Mouse (Mus musculus) megakaryocyte, embryonic 14.5 days (primary cell): Measurements from ENCODE around the gene Rara. TPM values are rescaled to one million over a fixed set of nuclear protein-coding genes. Genes with fewer than 3 reads are reported as not detected.

Experiments used
- H3K27me3 ChIP-seq: replicated peaks from 2 replicates; pipeline ENCODE3; 2012; ENCODE audit warnings: inconsistent platforms
- H3K36me3 ChIP-seq: replicated peaks from 2 replicates; pipeline ENCODE3; 2012; ENCODE audit warnings: low read length, inconsistent platforms, mixed read lengths
- H3K4me1 ChIP-seq: 2 replicates; pipeline ENCODE4 v1.6.1; 2012; ENCODE audit warnings: inconsistent platforms
- H3K4me3 ChIP-seq: replicated peaks from 2 replicates; pipeline ENCODE3; 2012; ENCODE audit warnings: moderate library complexity, mild to moderate bottlenecking, inconsistent platforms
- H3K9me3 ChIP-seq: 2 replicates; pipeline ENCODE4 v1.6.1; 2012; ENCODE audit warnings: inconsistent platforms
- FLI1 ChIP-seq: IDR thresholded peaks from 2 replicates; pipeline ENCODE4 v1.6.1; 2012; ENCODE audit warnings: low read length, inconsistent platforms, mixed read lengths
- GATA1 ChIP-seq: IDR thresholded peaks from 3 replicates; pipeline ENCODE4 v1.6.1; 2012; ENCODE audit warnings: mixed read lengths, low read length, inconsistent platforms, borderline replicate concordance
- polyA plus RNA-seq: library from polyadenylated mRNA; stranded (reverse); fragments of >175 nt; gene quantifications from 2 replicates; pipeline ENCODE4 v1.2.3, GENCODE M21; 2012; ENCODE audit warnings: low replicate concordance; ENCODE audit not compliant: insufficient read depth

Rara gene
- polyA plus RNA-seq, 1 experiment, result 25.3 TPM

DNA sequence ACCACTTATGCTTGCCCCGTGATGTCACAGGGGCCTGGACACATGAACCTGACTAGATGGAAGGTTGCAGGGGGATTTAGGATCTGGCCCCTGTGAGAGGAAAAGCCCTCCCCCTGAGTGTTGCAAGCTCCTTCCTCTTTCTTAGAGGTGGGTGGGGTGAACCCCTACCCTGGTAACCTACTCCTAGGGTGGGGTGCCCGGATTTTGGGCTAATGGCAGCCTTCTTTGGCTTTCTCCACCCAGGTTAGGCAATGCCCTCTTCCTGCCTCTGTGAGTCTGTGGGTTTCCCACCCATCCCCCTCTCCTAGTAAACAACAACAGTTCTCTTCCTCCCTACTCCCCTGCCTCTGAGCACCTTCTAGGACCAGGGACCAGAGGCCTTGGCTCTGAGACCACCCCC, 25.1 kb downstream of the Rara start:
- peaks cover 78% of the 10 kb centered on the region for H3K27me3 ChIP-seq
- TF ChIP-seq GATA1 (no peak), FLI1 (no peak)
- peak overlapping the region; percentile 18 for H3K4me3 ChIP-seq
- H3K4me1 ChIP-seq, result peaks cover 68% of the 10 kb centered on the region
- H3K9me3 ChIP-seq, result no peaks in the 10 kb centered on the region
- H3K36me3 ChIP-seq, result no peaks in the 10 kb centered on the region

DNA sequence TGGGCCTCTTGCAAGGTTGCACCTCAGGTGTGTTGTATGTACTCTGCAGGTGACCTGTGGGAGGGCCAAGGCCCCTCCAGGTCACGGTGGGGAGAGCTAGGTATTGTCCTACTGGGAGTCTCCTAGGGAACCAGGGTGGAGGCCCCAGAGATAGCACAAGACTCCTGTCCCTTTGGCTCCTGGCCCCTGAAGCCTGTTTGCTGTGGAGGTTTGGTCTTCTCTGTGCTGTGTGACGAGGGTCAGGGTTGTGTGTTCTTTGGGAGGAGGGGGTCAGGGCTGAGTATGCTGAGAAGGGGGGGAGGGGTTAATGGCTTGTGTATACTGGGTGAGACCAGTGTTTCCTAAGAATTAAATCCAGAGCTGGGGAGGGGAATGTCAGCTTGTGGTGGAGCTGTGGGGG, 25.7 kb downstream of the Rara start:
- TF ChIP-seq FLI1 (no peak), GATA1 (no peak)
- no peak overlapping the region for H3K4me3 ChIP-seq
- no peaks in the 10 kb centered on the region for H3K36me3 ChIP-seq
- H3K27me3 ChIP-seq, result peaks cover 78% of the 10 kb centered on the region
- no peaks in the 10 kb centered on the region for H3K9me3 ChIP-seq
- peaks cover 62% of the 10 kb centered on the region for H3K4me1 ChIP-seq

DNA sequence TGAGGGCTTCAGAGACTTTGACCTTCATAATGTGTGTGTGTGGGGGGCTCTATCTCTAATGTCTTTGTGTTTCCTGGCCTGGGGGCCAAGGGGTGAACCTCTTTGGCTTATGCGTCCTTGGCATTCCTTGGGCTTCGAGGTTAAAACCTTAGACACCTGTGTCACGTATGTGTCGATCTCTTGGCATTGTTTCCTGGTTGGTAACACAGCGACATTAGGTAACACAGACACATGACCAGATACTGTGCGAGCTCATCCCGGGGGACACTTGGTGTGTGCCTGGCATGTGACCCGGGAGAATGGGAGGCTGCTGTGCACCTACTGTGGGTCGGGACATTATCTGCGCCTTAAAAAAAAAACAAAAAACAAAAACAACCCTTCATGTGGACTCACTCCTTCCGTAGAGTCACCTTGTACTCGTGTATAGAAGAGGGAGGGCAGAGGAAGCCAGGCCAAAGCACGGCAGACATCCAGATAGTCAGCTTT, 26.3 kb downstream of the Rara start:
- no peak for TF ChIP-seq FLI1
- TF ChIP-seq GATA1, result no peak
- Histone ChIP-seq H3K9me3 (no peaks in the 10 kb centered on the region), H3K36me3 (no peaks in the 10 kb centered on the region), H3K4me1 (peaks cover 57% of the 10 kb centered on the region), H3K27me3 (peaks cover 76% of the 10 kb centered on the region), H3K4me3 (peak overlapping the region; percentile 59)

- TF ChIP-seq GATA1, result no peak
- TF ChIP-seq FLI1, result no peak
- peaks cover 75% of the 10 kb centered on the region for H3K27me3 ChIP-seq
- no peaks in the 10 kb centered on the region for H3K36me3 ChIP-seq
- H3K9me3 ChIP-seq, result no peaks in the 10 kb centered on the region
- no peak overlapping the region for H3K4me3 ChIP-seq
- peaks cover 56% of the 10 kb centered on the region for H3K4me1 ChIP-seq
Observed at GRCm38 (mm10) chr11:98954373-98954772, 26.8 kb downstream of the Rara start.

DNA sequence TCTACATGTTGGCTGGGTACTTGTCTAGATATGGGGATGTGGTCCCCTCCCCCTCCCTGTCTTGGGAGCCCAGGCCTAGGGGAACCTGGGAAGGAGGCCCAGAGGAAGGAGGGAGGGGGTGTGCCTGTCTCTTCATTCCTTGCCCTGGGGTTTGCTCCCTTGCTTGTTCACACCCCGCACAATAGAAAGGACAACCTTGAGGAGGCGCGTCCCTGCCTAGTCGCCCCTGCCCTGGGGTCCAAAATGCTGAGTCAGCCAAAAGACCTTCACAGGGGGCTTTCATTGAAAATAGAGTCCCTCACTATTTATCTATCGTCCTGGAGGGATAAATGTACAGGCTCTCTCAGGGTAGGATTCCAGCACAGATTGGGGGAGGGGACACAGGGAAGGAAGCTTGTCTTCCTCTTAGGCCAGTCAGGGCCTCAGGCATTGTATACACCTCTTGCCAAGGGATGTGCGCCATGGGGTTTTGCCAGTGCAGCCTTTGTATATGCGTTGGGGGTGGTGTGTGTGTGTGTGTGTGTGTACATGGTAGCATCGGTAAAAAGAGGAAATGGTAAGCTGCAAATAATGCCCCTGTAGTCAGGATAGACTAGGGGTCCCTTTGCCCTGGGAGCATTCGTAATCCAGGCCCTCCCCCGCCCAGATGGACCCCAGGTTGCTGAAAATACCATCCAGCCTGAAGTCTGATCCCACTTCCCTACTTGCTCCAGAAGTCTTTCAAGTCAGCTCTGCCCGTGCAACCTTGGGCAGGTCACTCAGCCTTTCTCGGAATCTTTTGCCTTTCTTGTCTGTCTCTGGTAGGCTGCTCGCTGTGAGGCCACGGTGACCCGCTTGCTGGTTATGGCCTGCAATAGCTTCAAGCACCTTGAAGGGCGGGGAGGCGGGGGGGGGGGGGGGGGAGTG, 27.4 kb downstream of the Rara start:
- Histone ChIP-seq H3K27me3 (peaks cover 75% of the 10 kb centered on the region), H3K9me3 (no peaks in the 10 kb centered on the region), H3K36me3 (no peaks in the 10 kb centered on the region), H3K4me3 (peak overlapping the region; percentile 64), H3K4me1 (peaks cover 56% of the 10 kb centered on the region)
- TF ChIP-seq GATA1 (no peak), FLI1 (no peak)

- H3K9me3 ChIP-seq, result no peaks in the 10 kb centered on the region
- H3K27me3 ChIP-seq, result peaks cover 75% of the 10 kb centered on the region
- no peaks in the 10 kb centered on the region for H3K36me3 ChIP-seq
- H3K4me3 ChIP-seq, result no peak overlapping the region
- peaks cover 56% of the 10 kb centered on the region for H3K4me1 ChIP-seq
- TF ChIP-seq FLI1 (no peak), GATA1 (no peak)
Observed at GRCm38 (mm10) chr11:98955707-98956235, 28.2 kb downstream of the Rara start.

DNA sequence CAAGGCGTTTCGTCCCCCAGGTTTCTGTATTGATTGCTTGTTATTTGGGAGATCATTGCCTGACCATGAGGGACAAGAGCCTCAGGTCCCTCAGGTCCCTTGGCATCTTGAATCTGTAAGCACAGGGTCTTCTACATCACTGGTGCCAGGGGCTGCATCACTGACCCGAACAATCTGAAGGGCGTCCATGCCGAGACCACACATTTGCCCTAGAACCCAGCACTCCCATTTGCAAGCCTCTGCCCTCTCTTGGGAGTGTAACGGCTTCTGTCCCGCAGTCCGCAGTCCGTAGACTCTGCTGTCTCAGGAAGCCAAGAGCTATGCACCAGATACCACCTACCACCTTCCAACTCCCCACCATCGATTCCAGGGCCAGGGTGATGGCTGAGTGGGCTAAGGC, 28.7 kb downstream of the Rara start:
- no peak for TF ChIP-seq GATA1
- no peak for TF ChIP-seq FLI1
- Histone ChIP-seq H3K36me3 (no peaks in the 10 kb centered on the region), H3K4me1 (peaks cover 58% of the 10 kb centered on the region), H3K4me3 (no peak overlapping the region), H3K27me3 (peaks cover 75% of the 10 kb centered on the region), H3K9me3 (no peaks in the 10 kb centered on the region)

- Histone ChIP-seq H3K4me1 (peaks cover 59% of the 10 kb centered on the region), H3K4me3 (peak overlapping the region; percentile 93), H3K27me3 (peaks cover 91% of the 10 kb centered on the region), H3K36me3 (no peaks in the 10 kb centered on the region), H3K9me3 (no peaks in the 10 kb centered on the region)
- no peak for TF ChIP-seq GATA1
- TF ChIP-seq FLI1, result no peak
Observed at GRCm38 (mm10) chr11:98959437-98960312, 32.1 kb downstream of the Rara start.

DNA sequence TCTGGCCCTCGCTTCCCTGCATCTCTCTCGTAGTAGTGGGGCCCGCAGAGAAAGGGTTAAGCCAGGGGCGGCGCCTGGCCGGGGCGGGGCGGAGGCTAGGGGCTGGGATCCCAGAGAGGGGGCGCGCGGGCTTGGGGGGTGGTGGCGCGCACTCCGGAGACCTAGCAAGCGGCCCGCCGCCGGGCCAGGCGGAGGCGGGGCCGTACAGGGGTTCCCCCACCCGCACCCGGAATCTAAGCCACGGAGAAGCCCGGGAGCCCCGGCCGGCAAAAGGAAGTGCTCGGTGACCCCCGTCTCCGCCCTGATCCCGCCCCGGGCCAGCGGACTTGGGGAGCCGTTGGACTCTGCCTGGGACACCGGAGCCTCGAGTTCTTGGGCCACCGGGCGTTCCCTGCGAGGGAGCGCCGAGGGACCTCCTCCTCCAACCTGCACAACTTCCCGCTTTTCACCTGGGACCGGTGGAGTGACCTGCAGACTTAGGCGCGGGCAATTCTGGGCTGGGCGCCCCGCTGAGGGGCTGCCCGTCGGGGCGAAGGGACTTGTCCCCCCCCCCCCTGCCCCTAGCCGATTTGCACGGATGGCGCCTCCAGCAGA, 32.8 kb downstream of the Rara start:
- Histone ChIP-seq H3K4me3 (peak overlapping the region; percentile 93), H3K36me3 (no peaks in the 10 kb centered on the region), H3K4me1 (peaks cover 52% of the 10 kb centered on the region), H3K9me3 (no peaks in the 10 kb centered on the region), H3K27me3 (peaks cover 91% of the 10 kb centered on the region)
- TF ChIP-seq FLI1, result no peak
- TF ChIP-seq GATA1, result no peak
